Mouse (Mus musculus) common myeloid progenitor, adult 5-6 weeks (primary cell): ENCODE results near the gene Tacc2. TPM values are rescaled to one million over a fixed set of nuclear protein-coding genes. Genes with fewer than 3 reads are reported as not detected.

Experiments
- ATAC-seq: replicated peaks from 2 replicates; pipeline ENCODE4 v1.8.0; 2016; ENCODE audit warnings: low read depth, mild to moderate bottlenecking, moderate TSS enrichment, inconsistent platforms; ENCODE audit not compliant: poor library complexity, severe bottlenecking
- total RNA-seq: library from RNA; stranded (forward); fragments of 200-1000, 187-1606 nt; gene quantifications from 2 replicates; pipeline ENCODE4 v1.2.3, GENCODE M21; 2017

Gene Tacc2
- total RNA-seq, 1 experiment from 2014 or later = 3.6 TPM

GRCm38 (mm10) chr7:130750752-130751490, 173.7 kb downstream of the Tacc2 start:
- ATAC-seq = no peak

- ATAC-seq = no peak
Measured at GRCm38 (mm10) chr7:130751678-130752077, 174.4 kb downstream of the Tacc2 start.

DNA sequence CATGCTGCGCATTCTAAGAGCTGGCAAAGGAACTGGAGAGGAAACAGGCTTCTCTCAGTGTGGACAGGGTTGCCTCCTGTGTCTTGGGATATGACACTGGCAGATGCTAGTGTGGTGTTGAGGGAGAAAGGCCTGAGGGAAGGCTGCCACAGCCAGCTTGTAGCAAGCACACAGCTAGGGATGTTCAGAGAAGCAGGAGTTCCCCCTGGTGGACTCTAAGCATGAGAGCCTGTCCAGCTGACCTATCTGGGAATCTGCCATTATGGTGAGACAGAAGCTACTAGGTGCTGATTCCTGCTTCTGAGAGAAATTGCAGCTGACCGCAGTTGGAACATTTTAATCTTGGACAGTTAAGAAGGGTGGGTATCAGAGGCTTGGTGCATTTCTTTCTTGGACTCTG, 177.6 kb downstream of the Tacc2 start:
- ATAC-seq = 0 out of 2 replicates have a peak, but pooled peaks have one; percentile 33

DNA sequence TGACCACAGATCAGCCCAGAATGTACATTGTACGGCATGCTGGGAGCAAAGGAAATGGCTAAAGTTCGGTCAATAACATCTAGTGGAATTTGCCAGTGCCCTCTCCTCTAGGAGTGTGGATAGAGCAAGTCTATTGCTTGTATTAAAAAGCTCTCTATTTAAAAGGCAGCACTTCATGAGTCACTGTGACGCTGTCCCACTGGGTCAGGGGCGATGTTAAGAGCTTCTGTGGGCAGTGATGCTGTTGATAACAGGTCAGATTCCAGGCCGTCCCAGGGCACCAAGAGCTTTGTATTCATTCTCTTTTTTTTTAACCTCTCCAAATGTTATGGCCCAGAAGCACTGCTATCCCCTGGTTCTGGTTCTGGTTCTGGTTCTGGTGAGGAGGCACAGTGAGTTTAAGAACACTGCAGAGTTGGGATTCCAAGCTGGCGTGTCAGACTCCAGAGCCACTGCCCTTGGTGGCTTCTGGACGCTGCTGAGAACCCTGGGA, 179.2 kb downstream of the Tacc2 start:
- peak; percentile 15; the same call in 1 of the 2 replicates for ATAC-seq

DNA sequence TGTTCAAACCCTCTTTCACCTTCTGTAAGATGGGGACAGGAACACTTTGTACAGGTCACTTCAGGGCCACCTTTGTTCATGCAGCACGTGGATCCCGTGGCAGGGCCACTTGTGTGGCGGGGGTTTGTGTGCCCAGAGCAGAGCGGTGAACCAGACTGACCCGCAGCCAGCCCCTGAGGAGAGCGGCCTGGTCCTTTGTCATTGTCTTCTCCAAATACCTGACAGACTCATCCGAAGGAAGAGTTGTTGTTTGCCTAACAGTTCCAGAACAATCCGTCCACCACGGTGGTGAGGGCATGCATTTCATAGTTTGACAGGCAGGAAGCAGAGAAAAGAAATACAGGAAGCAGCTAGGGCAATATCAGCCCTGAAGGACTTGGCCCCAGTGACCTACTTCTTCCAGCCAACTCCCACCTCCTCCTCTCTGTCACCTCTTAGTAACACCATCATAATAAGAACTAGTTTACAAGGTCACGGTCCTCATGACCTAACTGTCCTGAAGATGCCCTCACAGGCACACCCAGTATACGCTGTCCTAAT, 180.2 kb downstream of the Tacc2 start:
- ATAC-seq = no peak

- ATAC-seq = peak; percentile 81
Measured at GRCm38 (mm10) chr7:130762071-130762897, 185.0 kb downstream of the Tacc2 start.

- no peak for ATAC-seq
Measured at GRCm38 (mm10) chr7:130764160-130764559, 186.9 kb downstream of the Tacc2 start.

DNA sequence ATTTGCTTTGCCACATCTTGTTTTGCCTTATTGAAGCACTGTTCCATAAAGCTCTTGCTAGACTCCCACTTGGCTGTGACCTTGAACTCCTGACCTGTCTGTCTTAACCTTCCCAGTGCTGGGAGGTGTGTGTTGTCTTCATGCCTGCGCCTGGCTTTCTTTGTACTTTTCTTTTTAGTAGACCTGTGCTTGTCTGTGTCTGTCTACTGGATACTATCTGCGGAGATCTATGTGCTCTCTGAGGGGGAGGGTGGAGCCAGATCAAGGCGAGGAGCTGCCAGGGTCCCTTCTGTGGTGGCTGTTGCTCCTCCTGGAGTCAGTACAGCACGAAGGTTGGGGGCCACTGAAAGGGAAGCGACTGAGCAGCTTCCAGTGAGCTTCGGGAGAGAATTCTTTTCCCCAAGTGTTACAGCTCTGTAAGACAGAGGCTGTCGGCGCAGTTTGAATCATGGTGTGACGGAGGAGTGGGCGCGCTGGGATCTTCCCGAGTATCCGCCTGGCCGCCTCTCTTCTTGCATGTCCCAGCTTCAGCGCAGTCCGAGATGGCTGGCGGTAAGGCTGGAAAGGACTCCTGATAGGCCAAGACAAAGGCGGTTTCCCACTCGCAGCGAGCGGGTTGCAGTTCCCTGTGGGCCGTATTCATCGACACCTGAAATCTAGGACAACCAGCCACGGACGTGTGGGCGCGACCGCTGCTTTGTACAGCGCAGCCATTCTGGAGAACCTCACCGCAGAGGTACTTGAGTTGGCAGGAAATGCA, 189.4 kb downstream of the Tacc2 start:
- no peak for ATAC-seq

- no peak for ATAC-seq
Measured at GRCm38 (mm10) chr7:130768151-130768550, 190.9 kb downstream of the Tacc2 start.

- ATAC-seq = peak; percentile 80
Measured at GRCm38 (mm10) chr7:130770707-130771106, 193.5 kb downstream of the Tacc2 start.

GRCm38 (mm10) chr7:130773171-130773830, 196.1 kb downstream of the Tacc2 start:
- peak; percentile 71 for ATAC-seq

DNA sequence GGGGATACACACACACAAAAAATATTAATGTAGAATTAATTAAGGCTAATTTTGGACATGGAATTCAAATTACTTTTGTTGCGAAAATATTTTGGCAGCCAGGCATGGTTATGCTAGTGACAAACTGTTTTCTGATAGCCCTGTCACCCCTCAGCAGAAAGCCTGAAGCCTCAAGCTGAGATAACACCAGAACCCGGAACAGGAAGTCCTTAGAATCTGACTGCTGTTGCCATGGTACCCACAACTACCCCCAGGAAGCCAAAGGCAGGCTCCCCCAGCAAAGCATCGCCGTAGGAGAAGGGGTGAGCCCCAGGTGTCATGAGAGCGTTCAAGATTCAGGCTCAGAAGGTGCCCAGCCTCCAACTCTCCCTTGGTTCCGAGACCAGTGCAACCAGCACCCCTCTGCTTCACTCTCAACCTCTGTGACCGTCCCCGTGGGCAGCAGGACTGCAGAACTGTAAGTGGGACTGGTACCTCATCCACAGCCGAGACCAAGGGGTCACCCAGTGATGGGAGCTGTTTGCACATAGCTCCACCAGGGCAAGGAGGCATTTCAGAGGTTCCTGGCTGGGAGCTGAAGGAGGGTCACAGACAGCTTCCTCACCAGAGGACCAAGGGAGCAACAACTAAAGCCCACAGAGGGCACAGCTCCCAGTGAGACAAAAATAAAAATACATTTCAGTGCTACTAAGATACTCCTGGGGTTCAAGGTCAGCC, 196.8 kb downstream of the Tacc2 start, which contains the start of gene Btbd16:
Gene Btbd16, plus strand, starts transcription at position 156 of the 717 bp plus-strand sequence.
- ATAC-seq = peak; percentile 78

GRCm38 (mm10) chr7:130780866-130781419, 203.7 kb downstream of the Tacc2 start:
- no peak for ATAC-seq

DNA sequence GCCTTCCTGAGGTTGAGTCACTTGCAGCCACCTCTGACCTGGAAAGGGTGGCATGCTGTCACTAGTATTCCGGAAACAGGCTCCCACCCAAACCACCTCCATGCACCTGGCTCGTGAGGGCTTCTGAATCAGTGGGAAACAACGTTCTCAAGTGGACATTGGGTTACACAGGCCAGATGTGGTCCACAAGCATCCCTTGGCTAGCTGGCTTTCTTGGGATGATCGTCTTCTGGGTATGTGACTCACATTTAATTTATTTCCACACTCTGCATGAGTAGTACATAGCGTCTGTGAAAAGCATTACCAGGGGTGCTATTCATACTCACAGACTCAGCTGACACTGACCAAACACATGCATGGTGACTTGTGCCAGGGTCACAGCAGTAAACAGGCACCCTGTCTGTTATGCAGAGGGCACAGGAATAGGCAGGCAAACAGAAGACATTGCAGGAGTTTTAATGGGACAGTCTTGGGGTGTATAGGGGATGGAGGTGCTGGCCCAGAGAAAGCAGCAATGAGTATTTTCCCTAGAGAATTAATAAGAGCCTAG, 205.3 kb downstream of the Tacc2 start:
- ATAC-seq = no peak

- ATAC-seq = no peak
Measured at GRCm38 (mm10) chr7:130785923-130786575, 208.8 kb downstream of the Tacc2 start.

DNA sequence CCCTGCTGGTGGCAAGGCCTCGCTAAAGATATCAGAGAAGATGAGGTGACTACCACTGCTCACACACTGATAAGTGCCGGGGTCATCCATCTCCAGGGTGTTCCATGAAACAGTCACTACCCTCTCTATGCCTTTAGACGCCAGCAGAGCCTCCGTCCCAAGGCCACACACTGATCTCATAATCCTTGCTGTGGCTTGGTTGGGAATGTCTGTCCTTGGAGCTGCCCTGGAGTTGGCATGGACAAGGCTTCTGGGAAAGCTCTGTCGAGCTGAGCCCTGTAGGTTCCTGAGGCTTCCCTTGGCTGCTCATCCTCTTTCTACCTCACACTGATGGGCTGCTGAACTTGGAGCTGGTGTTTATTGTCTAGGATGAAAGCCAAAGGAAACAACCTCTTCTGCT, 209.5 kb downstream of the Tacc2 start:
- ATAC-seq = no peak

- no peak for ATAC-seq
Measured at GRCm38 (mm10) chr7:130787537-130787936, 210.3 kb downstream of the Tacc2 start.

DNA sequence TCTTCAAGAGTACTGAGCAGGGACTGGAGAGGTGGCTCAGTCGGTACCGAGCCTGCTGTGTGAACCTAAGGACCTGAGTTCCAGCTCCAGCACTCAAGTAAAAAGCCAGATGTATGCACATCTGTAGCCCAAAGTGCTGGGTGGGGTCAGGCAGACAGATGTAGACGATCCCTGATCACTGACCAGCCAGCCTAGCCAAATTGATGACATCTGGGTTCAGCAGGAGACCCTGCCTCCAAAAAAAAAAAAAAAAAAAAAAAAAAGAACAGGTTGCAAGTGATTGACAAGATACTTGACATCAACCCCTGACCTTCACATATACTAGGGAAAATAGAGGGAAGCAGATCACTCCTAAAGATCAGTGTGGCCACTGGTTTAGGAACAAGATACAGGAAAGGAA, 211.7 kb downstream of the Tacc2 start:
- ATAC-seq = no peak
